Mouse (Mus musculus) heart, embryonic 15.5 days (tissue): ENCODE measurements at regions not wholly inside any gene's neighbourhood (a gene's known extent, or its start where the extent isn't known, plus 50 kb on each side); places are given as distances from the start of the nearest gene placed in this dataset.
A peak's percentile ranks its signal among the peaks of the same experiment; 100 is the strongest.
"Not testable (repeated sequence)": the region's sequence is repeated elsewhere in the genome, so short reads cannot be mapped to it uniquely, and the experiment has no call there.

Experiments used
- ATAC-seq: fragments of 200-750 bp; cut with Nextera tagmentation; replicated peaks from 2 replicates; pipeline ENCODE4 v1.8.0; 2017; ENCODE audit warnings: low read depth, moderate TSS enrichment; ENCODE audit not compliant: insufficient number of reproducible peaks, insufficient read depth, low FRiP score
- H3K27ac ChIP-seq: fragments of 300-500 bp; sonication (generic); 2 replicates; pipeline ENCODE4 v1.5.1; 2015; ENCODE audit warnings: mild to moderate bottlenecking, inconsistent platforms
- H3K27me3 ChIP-seq: fragments of 300-500 bp; sonication (generic); 2 replicates; pipeline ENCODE4 v1.6.1; 2015; ENCODE audit warnings: inconsistent platforms
- H3K36me3 ChIP-seq: fragments of 300-500 bp; sonication (generic); 2 replicates; pipeline ENCODE4 v1.6.1; 2015; ENCODE audit warnings: mild to moderate bottlenecking, inconsistent platforms
- H3K4me1 ChIP-seq: fragments of 300-500 bp; sonication (generic); replicated peaks from 2 replicates; pipeline ENCODE4 v1.6.1; 2015; ENCODE audit warnings: inconsistent platforms
- H3K4me2 ChIP-seq: fragments of 300-500 bp; sonication (generic); 2 replicates; pipeline ENCODE4 v1.6.1; 2015; ENCODE audit warnings: inconsistent platforms, mild to moderate bottlenecking, moderate library complexity
- H3K4me3 ChIP-seq: fragments of 300-500 bp; sonication (generic); 2 replicates; pipeline ENCODE4 v1.5.1; 2015; ENCODE audit warnings: mild to moderate bottlenecking, inconsistent platforms
- H3K9ac ChIP-seq: fragments of 300-500 bp; sonication (generic); 2 replicates; pipeline ENCODE4 v1.6.1; 2015; ENCODE audit warnings: mild to moderate bottlenecking, inconsistent platforms
- H3K9me3 ChIP-seq: fragments of 300-500 bp; sonication (generic); replicated peaks from 2 replicates; pipeline ENCODE4 v1.6.1; 2016; ENCODE audit warnings: inconsistent platforms
- WGBS: fragments of 180-500 bp; shearing (Covaris S2); methylation state at CpG from one replicate; pipeline ENCODE4 v1.1.7; 2015; ENCODE audit warnings: mixed read lengths; 5-methylcytosine and 5-hydroxymethylcytosine counted together

DNA sequence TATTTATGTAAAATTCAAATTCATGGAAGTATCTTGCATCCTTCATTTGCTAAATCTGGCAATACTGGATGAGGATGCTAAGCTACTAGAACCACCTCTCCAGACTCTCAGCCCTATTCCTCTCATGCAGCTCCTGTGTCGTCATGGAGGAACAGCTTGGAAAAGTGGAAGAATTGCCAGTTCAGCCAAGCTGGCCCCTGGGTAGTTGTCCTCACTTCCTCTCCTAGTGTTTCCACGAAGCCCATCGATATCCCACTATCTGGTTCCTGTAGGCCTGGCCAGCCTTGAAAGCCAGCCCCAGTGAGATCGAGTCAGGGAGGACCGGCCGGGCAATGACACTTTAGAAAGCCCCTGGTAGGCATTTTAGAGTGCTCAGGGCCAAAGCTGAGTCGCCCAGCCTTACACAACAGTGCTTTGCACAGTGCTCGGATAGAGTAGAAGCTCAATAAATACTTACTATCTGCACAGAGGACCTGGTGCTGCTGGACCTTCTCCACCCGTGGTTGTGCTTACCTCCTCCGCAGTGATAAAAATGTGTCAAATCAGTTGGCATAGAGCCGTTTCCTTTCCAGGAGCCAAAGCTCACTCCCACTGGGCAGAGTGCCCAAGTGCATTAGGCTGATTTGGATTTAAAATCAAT lies 193.3 kb downstream of the Fam43a start:
- Histone ChIP-seq H3K4me1 (peaks cover 80% of the 10 kb centered on the region), H3K27me3 (no peaks in the 10 kb centered on the region), H3K9me3 (no peaks in the 10 kb centered on the region), H3K27ac (peak overlapping the region; percentile 43), H3K4me3 (no peak overlapping the region), H3K9ac (no peak overlapping the region), H3K36me3 (no peaks in the 10 kb centered on the region), H3K4me2 (no peak overlapping the region)
- 39% methylated on average over 11 of the region's 11 CpGs for WGBS
- no peak for ATAC-seq

DNA sequence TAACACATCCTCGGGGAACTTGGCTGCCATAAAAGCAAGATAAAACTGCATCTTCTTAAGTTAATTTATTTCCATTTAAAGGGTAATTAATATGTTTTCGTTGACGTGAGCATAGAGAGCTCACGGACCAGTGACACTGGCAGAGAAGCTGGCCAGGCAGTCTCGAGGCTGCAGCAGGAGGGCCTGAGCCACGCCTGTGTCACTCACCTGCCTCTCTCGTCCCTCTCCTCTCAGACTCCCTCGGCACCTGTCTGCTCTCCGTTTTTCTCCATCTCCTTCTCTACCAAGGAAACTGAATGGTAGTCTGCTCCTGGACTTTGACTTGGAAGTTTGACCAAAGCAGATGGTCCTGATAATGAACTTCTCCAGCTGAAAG lies 193.8 kb downstream of the Fam43a start:
- Histone ChIP-seq H3K9me3 (no peaks in the 10 kb centered on the region), H3K36me3 (no peaks in the 10 kb centered on the region), H3K27me3 (no peaks in the 10 kb centered on the region), H3K4me1 (peaks cover 75% of the 10 kb centered on the region), H3K9ac (no peak overlapping the region), H3K4me2 (no peak overlapping the region), H3K4me3 (no peak overlapping the region), H3K27ac (peak overlapping the region; percentile 43)
- 53% methylated on average over 9 of the region's 9 CpGs for WGBS
- no peak for ATAC-seq

DNA sequence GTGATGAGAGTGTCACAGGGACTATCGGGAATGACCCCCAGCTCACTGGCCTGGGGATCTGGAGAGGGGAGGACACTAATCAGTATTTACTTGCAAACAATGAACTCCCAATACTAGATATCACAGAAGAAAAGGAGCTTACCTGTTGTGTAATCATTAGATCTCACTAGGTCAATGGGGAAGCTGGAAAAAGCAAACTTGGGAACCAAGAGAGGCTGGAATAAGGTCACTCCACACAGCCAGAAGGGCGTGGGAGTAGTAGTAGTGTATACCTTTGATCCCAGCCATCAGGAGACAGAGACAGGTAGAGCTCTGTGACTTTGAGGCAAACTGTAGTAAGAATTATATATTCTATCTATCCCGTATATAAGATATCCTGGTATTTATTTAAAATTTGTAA lies 194.3 kb downstream of the Fam43a start:
- WGBS, result 95% methylated on average over 3 of the region's 3 CpGs
- ATAC-seq, result no peak
- Histone ChIP-seq H3K9me3 (no peaks in the 10 kb centered on the region), H3K4me3 (no peak overlapping the region), H3K9ac (no peak overlapping the region), H3K27me3 (no peaks in the 10 kb centered on the region), H3K27ac (0 out of 2 replicates have a peak overlapping the region, but pooled peaks have one; percentile 43), H3K36me3 (no peaks in the 10 kb centered on the region), H3K4me1 (peaks cover 70% of the 10 kb centered on the region), H3K4me2 (no peak overlapping the region)

DNA sequence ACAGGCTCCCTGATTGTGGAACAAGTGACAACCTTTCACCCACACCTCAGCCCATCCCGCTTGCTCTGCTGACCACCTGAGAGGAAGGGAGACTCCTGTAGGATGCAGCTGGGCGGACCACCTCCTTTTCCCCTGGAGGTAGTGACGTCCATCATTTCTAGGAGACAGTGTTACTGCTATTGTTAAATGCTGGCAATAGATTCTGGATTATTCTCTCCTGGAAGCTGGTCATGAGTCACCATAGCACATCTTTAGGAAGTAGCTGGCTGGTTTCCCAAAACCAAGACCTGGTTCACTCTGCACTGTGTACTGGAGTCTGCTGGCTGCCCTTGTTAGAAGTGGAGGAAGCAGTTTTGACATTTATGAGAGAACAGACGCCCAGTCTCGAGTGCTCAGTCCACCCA lies 196.0 kb downstream of the Fam43a start:
- Histone ChIP-seq H3K4me2 (no peak overlapping the region), H3K9me3 (no peaks in the 10 kb centered on the region), H3K4me3 (no peak overlapping the region), H3K36me3 (no peaks in the 10 kb centered on the region), H3K4me1 (peaks cover 67% of the 10 kb centered on the region), H3K27ac (peak overlapping the region; percentile 59), H3K9ac (no peak overlapping the region), H3K27me3 (no peaks in the 10 kb centered on the region)
- 35% methylated on average over 5 of the region's 5 CpGs for WGBS
- peak; percentile 52 for ATAC-seq

DNA sequence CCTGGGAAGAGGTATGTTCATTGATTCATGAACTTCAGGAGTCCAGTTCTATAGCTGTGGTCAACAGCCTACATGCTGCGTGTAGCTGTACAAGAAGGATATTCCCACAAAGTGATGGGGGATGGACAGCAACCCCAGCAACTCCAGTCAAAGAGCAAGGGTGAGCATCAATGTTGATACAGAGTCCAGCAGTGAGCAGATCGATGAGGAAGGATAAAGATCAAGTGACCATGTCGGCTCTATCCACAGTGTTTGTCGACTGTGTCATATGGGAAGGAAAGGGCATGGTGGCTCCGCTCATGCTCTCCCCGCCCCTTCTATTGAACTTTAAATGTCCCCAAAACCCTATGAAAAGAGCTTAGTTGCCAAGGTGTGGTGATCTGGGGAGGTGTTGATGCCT lies 196.6 kb downstream of the Fam43a start:
- H3K4me2 ChIP-seq, result no peak overlapping the region
- H3K4me3 ChIP-seq, result no peak overlapping the region
- no peaks in the 10 kb centered on the region for H3K9me3 ChIP-seq
- H3K27ac ChIP-seq, result peak overlapping the region; percentile 59; the same call in 1 of the 2 replicates
- ATAC-seq, result no peak
- peaks cover 61% of the 10 kb centered on the region for H3K4me1 ChIP-seq
- 90% methylated on average over 6 of the region's 6 CpGs for WGBS
- no peak overlapping the region for H3K9ac ChIP-seq
- no peaks in the 10 kb centered on the region for H3K27me3 ChIP-seq
- H3K36me3 ChIP-seq, result no peaks in the 10 kb centered on the region

DNA sequence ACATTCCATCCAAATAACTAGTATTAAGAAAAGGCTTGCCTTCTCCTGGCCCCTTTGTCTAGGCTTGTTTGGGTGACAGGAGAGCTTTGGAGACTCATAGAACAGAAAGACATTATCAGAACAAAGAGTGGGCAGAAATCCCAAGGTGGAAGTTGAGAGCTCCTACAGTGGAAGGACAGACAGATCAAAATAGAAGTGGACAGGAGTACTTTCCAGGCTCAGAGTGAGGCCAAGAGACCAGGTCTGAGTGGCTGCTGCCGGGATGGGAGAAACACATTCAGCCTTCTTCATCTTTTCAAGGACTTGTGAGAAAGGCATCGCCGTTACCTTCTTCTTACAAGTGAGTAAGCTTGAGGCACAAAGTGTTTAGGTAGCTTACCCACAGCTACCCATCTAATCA lies 197.5 kb downstream of the Fam43a start:
- WGBS, result 91% methylated on average over 3 of the region's 3 CpGs
- Histone ChIP-seq H3K9me3 (no peaks in the 10 kb centered on the region), H3K4me1 (peaks cover 52% of the 10 kb centered on the region)

DNA sequence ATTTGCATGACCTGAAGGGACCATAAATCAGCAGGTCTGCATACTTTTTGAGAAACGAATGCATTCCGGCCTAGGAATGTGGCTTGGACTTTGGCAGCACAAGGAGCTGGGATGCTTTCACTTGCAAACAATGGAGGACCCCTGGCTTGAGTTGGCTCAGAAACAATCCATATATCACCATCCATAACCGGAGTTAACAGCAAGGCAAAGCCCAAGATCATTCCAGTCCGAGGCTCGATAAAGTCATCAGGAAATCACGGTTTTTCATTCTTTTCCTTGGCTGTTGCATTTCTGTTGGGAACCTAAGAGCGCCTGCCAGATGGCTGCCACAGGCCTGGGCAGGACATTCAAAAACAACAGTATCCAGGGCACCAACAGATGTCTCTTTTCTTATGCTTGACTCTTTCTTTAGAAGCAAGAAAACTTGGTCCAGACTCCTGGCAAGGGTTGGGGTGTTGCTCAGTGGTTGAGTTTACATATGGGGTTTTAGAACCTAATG lies 198.5 kb downstream of the Fam43a start:
- Histone ChIP-seq H3K27ac (0 out of 2 replicates have a peak overlapping the region, but pooled peaks have one; percentile 37), H3K4me2 (no peak overlapping the region), H3K9ac (no peak overlapping the region), H3K9me3 (no peaks in the 10 kb centered on the region), H3K4me3 (no peak overlapping the region), H3K27me3 (no peaks in the 10 kb centered on the region), H3K4me1 (peaks cover 42% of the 10 kb centered on the region), H3K36me3 (no peaks in the 10 kb centered on the region)
- WGBS, result 67% methylated on average over 7 of the region's 7 CpGs
- ATAC-seq, result no peak; the same call in 1 of the 2 replicates

More for the DNA sequence above, 197.5 kb downstream of the Fam43a start:
- ATAC-seq, result no peak
- no peak overlapping the region for H3K9ac ChIP-seq
- no peaks in the 10 kb centered on the region for H3K36me3 ChIP-seq
- H3K27me3 ChIP-seq, result no peaks in the 10 kb centered on the region
- H3K4me2 ChIP-seq, result no peak overlapping the region
- H3K4me3 ChIP-seq, result no peak overlapping the region
- no peak overlapping the region for H3K27ac ChIP-seq

DNA sequence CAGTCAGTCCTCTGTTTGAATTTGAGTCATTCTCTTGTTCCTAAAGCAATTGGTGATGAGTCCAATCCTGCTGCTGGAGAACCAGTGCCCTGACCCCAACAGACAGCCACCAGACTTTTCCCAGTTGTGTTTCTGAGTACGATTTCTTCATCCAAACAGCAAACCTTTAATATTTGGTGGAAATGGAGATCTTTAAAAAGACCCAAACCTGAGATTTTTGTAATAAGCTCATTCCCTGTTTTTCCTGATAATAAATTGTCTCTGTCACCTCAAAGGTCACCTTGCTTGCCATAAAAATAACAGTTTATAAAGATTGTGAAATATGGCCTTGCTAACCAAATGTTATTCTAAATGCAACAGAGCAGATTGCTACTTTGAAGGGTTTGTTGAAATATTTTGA lies 199.0 kb downstream of the Fam43a start:
- 0 out of 2 replicates have a peak overlapping the region, but pooled peaks have one; percentile 37 for H3K27ac ChIP-seq
- no peaks in the 10 kb centered on the region for H3K9me3 ChIP-seq
- H3K4me1 ChIP-seq, result peaks cover 37% of the 10 kb centered on the region
- H3K4me2 ChIP-seq, result no peak overlapping the region
- H3K36me3 ChIP-seq, result no peaks in the 10 kb centered on the region
- ATAC-seq, result no peak
- no peak overlapping the region for H3K9ac ChIP-seq
- H3K27me3 ChIP-seq, result no peaks in the 10 kb centered on the region
- WGBS, result 98% methylated on average over 1 of the region's 1 CpGs
- no peak overlapping the region for H3K4me3 ChIP-seq

DNA sequence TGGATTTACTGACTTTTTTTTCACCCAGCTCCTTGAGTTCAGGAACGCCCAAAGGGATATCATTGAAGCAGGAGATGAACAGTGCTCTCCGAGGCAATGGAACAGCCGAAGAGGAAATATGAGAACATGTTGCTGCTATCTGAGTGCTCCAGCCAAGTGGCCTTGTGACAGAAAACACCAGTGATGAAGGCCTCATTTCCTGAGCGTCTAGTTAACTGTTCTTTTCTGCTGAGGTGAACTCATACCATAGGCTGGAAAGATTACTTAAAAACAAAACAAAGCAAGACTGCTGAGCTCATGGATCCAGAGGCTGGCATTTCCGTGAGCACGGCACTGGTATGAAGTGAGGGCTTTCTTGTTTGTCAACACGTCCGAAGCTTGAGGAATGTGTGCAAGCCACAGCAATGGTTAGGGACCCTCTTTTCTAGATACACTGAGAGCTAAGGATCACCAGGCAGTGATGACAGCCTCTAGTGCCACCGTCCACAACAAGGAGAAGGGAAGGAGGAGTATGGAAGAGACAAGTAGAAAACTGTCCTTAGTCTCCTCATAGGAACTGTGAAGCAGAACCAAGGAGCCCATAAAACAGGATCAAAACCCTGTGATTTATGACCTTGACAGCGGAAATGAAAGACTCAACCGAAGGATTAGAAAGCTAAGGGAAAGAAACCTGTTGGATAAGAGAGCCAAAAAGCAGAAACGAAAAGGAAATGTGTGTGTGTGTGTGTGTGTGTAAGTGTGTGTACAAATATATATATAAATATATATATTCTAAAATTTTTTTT lies 200.4 kb downstream of the Fam43a start:
- no peaks in the 10 kb centered on the region for H3K36me3 ChIP-seq
- H3K27me3 ChIP-seq, result no peaks in the 10 kb centered on the region
- H3K4me3 ChIP-seq, result no peak overlapping the region
- peak overlapping the region; percentile 13 for H3K4me2 ChIP-seq
- 22% methylated on average over 12 of the region's 12 CpGs for WGBS
- peaks cover 32% of the 10 kb centered on the region for H3K4me1 ChIP-seq
- H3K9ac ChIP-seq, result no peak overlapping the region
- 0 out of 2 replicates have a peak, but pooled peaks have one; percentile 37 for ATAC-seq
- H3K9me3 ChIP-seq, result no peaks in the 10 kb centered on the region
- peak overlapping the region; percentile 66 for H3K27ac ChIP-seq

DNA sequence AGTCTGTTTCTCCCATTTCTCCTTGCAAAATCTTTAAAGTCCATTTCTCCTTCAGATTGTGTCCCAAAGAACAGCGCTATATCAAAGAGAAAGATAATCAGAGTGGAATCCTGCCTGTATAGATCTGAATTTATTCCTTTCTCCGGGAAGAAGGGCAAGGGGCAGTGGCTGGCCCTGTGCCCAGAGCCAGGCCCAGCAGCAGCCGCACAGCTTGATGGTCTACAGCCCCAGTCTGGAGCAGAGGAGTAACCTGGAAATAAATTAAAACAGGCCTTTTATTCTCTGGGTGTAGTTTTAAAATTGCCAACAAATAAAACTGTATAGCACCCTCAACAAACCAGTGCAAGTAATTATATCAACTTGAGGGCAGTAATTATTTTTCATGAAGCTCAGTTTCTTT lies 204.5 kb downstream of the Fam43a start:
- Histone ChIP-seq H3K4me1 (peaks cover 12% of the 10 kb centered on the region), H3K9ac (no peak overlapping the region), H3K27me3 (no peaks in the 10 kb centered on the region), H3K4me3 (no peak overlapping the region), H3K27ac (no peak overlapping the region), H3K9me3 (no peaks in the 10 kb centered on the region), H3K4me2 (no peak overlapping the region), H3K36me3 (no peaks in the 10 kb centered on the region)
- 32% methylated on average over 3 of the region's 3 CpGs for WGBS
- ATAC-seq, result no peak

DNA sequence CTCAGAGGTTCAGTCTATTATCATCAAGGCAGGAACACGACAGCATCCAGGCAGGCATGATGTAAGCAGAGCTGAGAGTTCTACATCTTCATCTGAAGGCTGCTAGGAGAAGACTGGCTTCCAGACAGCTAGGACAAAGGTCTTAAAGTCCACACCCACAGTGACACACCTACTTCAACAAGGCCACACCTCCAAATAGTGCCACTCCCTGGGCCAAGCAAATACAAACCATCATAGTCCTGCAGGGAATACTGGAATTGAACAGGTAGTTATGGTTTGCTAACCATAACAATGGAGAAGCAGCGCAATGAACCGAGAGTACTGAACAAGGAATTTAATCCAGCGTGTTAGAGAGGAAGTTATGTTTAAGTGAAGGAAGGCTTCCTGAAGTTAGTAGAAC lies 206.7 kb downstream of the Fam43a start:
- H3K27ac ChIP-seq, ATAC-seq, H3K36me3 ChIP-seq, H3K9me3 ChIP-seq, H3K4me3 ChIP-seq, H3K4me1 ChIP-seq, H3K9ac ChIP-seq, H3K4me2 ChIP-seq, H3K27me3 ChIP-seq: not testable (repeated sequence)
- 78% methylated on average over 4 of the region's 4 CpGs for whole genome bisulfite sequencing
